Mouse (Mus musculus) ovary, adult 2 months (tissue): Measurements from ENCODE around the gene Dr1. TPM values are rescaled to one million over a fixed set of nuclear protein-coding genes. Genes with fewer than 3 reads are reported as not detected.

ENCODE experiments used
- polyA plus RNA-seq: library from polyadenylated mRNA; depleted of rRNA; stranded (reverse); fragments of >200 nt; gene quantifications from 2 replicates; pipeline ENCODE4 v1.2.3, GENCODE M21; 2012; rRNA removed

Dr1 gene
- 25.6 and 30.2 TPM in 2 replicates for polyA plus RNA-seq

GRCm38 (mm10) chr5:108268127-108269062 is at the start of gene Dr1:
Dr1 (plus strand) TSS chr5:108268897.

GRCm38 (mm10) chr5:108312224-108313064 is 43.7 kb downstream of the Dr1 start, which contains the start of gene Pigg:
Pigg (plus strand) TSS chr5:108312609.

Other genes with a start within 250 kb of the Dr1 start
- 7.0 and 8.9 TPM in 2 replicates for gene Mtf2, start 203.2 kb upstream of the Dr1 start, polyA plus RNA-seq
- gene Tmed5, start 136.3 kb upstream of the Dr1 start, polyA plus RNA-seq = 111 and 119 TPM in 2 replicates
- gene Ccdc18, start 136.0 kb upstream of the Dr1 start, polyA plus RNA-seq = 0.08 TPM in 1 of 2 replicates, not detected in the other
- gene Pigg, start 43.7 kb downstream of the Dr1 start, polyA plus RNA-seq = 6.5 and 8.7 TPM in 2 replicates
- 4.1 and 4.7 TPM in 2 replicates for gene Gm42517, start 99.0 kb downstream of the Dr1 start, polyA plus RNA-seq
- gene Pde6b, start 119.5 kb downstream of the Dr1 start, polyA plus RNA-seq = 0.06 and 0.16 TPM in 2 replicates
- gene Atp5k, start 165.6 kb downstream of the Dr1 start, polyA plus RNA-seq = 18.3 and 24.5 TPM in 2 replicates
- 8.2 and 8.5 TPM in 2 replicates for gene Mfsd7a, start 180.0 kb downstream of the Dr1 start, polyA plus RNA-seq
- 8.2 and 10.2 TPM in 2 replicates for gene Pcgf3, start 192.3 kb downstream of the Dr1 start, polyA plus RNA-seq